Mouse (Mus musculus) myocyte (in vitro differentiated cells): Measurements from ENCODE around the gene Krt39. TPM values are rescaled to one million over a fixed set of nuclear protein-coding genes. Genes with fewer than 3 reads are reported as not detected.

Source experiments
- H3K27me3 ChIP-seq: one replicate; pipeline ENCODE4 v1.6.1; 2011; ENCODE audit not compliant: control insufficient read depth, insufficient read depth, insufficient read length
- H3K36me3 ChIP-seq: one replicate; pipeline ENCODE4 v1.6.1; 2011; ENCODE audit not compliant: control insufficient read depth, insufficient read depth
- H3K4me2 ChIP-seq: one replicate; pipeline ENCODE4 v1.6.1; 2011; ENCODE audit warnings: low read depth, control low read depth
- H3K4me3 ChIP-seq: one replicate; pipeline ENCODE4 v1.5.1; 2011; ENCODE audit warnings: mild to moderate bottlenecking, control low read depth, moderate library complexity
- H3K79me2 ChIP-seq: one replicate; pipeline ENCODE4 v1.6.1; 2011; ENCODE audit not compliant: control insufficient read depth, insufficient read depth
- H3ac ChIP-seq: one replicate; pipeline ENCODE4 v1.6.1; 2011; ENCODE audit not compliant: control insufficient read depth, insufficient read length
- CEBPB ChIP-seq: IDR thresholded peaks from 2 replicates; pipeline ENCODE4 v1.6.1; 2011; ENCODE audit warnings: mild to moderate bottlenecking, moderate library complexity; ENCODE audit not compliant: poor library complexity, insufficient read depth, severe bottlenecking
- E2F4 ChIP-seq: IDR thresholded peaks from one replicate; pipeline ENCODE4 v1.6.1; 2011; ENCODE audit warnings: mild to moderate bottlenecking, control low read depth, moderate library complexity; ENCODE audit not compliant: insufficient read depth
- MAX ChIP-seq: IDR thresholded peaks from one replicate; pipeline ENCODE4 v1.6.1; 2011; ENCODE audit warnings: low read depth, mild to moderate bottlenecking, control low read depth
- MYOD1 ChIP-seq, 3 experiments: IDR thresholded peaks; one replicate each; pipeline ENCODE4 v1.6.1; 2011; ENCODE audit warnings: control low read depth in 2 of 3, low read depth in 2 of 3, mild to moderate bottlenecking in 2 of 3, moderate library complexity in 1 of 3; ENCODE audit not compliant: insufficient read length in 2 of 3, control insufficient read depth in 1 of 3
- MYOG ChIP-seq, 3 experiments: IDR thresholded peaks; one replicate each; pipeline ENCODE4 v1.6.1; 2011; ENCODE audit warnings: control low read depth in 2 of 3, low read depth in 2 of 3, mild to moderate bottlenecking in 2 of 3; ENCODE audit not compliant: insufficient read length in 2 of 3, control insufficient read depth in 1 of 3, insufficient read depth in 1 of 3
- POLR2A ChIP-seq: IDR thresholded peaks from one replicate; pipeline ENCODE4 v1.6.1; 2011; ENCODE audit warnings: low read depth, mild to moderate bottlenecking, control low read depth, moderate library complexity; ENCODE audit not compliant: insufficient read length
- POLR2AphosphoS2 ChIP-seq: IDR thresholded peaks from one replicate; pipeline ENCODE4 v1.6.1; 2011; ENCODE audit warnings: low read depth, control low read depth; ENCODE audit not compliant: insufficient read length
- REST ChIP-seq: IDR thresholded peaks from one replicate; pipeline ENCODE4 v1.6.1; 2011; ENCODE audit warnings: mild to moderate bottlenecking, control low read depth, moderate library complexity; ENCODE audit not compliant: insufficient read depth, insufficient read length
- SRF ChIP-seq: IDR thresholded peaks from one replicate; pipeline ENCODE4 v1.6.1; 2011; ENCODE audit warnings: low read depth; ENCODE audit not compliant: control insufficient read depth, insufficient read length
- TCF12 ChIP-seq: IDR thresholded peaks from one replicate; pipeline ENCODE4 v1.6.1; 2011; ENCODE audit warnings: mild to moderate bottlenecking, control low read depth; ENCODE audit not compliant: poor library complexity, insufficient read depth, severe bottlenecking
- TCF3 ChIP-seq: IDR thresholded peaks from one replicate; pipeline ENCODE4 v1.6.1; 2011; ENCODE audit warnings: low read depth, control low read depth; ENCODE audit not compliant: insufficient read length
- USF1 ChIP-seq: IDR thresholded peaks from one replicate; pipeline ENCODE4 v1.6.1; 2011; ENCODE audit warnings: low read depth, mild to moderate bottlenecking, control low read depth, moderate library complexity
- polyA plus RNA-seq: library from polyadenylated mRNA; unstranded; fragments of >200 nt; fragmentation: generic; extraction: Trizol; gene quantifications from one replicate; pipeline ENCODE4 v1.2.1, GENCODE M21; 2012; ENCODE audit warnings: missing spikeins

Gene Krt39
- not detected for polyA plus RNA-seq

- Histone ChIP-seq H3K27me3 (no peaks in the 10 kb centered on the region), H3K4me3 (no peak within 1 kb of the TSS), H3K79me2 (no peaks in the 10 kb centered on the region), H3ac (no peak within 1 kb of the TSS), H3K36me3 (no peaks in the 10 kb centered on the region), H3K4me2 (no peak within 1 kb of the TSS)
- TF ChIP-seq TCF3 (no peak), E2F4 (no peak)
These were observed at the start of gene Krt39 for GRCm38 (mm10) chr11:99521288-99521860. Gene Krt39, minus strand, starts transcription at chr11:99521338.

GRCm38 (mm10) chr11:99566530-99566929, 45.4 kb upstream of the Krt39 start, which contains the start of gene Krtap3-1:
Gene Krtap3-1, minus strand, starts transcription at chr11:99566630.
- H3K36me3 ChIP-seq = no peaks in the 10 kb centered on the region
- no peaks in the 10 kb centered on the region for H3K79me2 ChIP-seq
- H3K27me3 ChIP-seq = no peaks in the 10 kb centered on the region

GRCm38 (mm10) chr11:99562580-99562979, 41.4 kb upstream of the Krt39 start:
- Histone ChIP-seq H3K4me3 (no peak overlapping the region), H3K27me3 (no peaks in the 10 kb centered on the region), H3ac (no peak overlapping the region), H3K4me2 (no peak overlapping the region), H3K79me2 (no peaks in the 10 kb centered on the region), H3K36me3 (no peaks in the 10 kb centered on the region)
- TF ChIP-seq TCF12 = no peak
- TF ChIP-seq TCF3 = no peak
- no peak for TF ChIP-seq USF1
- TF ChIP-seq MAX = no peak
- no peak for TF ChIP-seq MYOG (IDR thresholded peaks at IDR 0.05; ENCODE audit: control insufficient read depth in 1 of 3, insufficient read depth in 1 of 3, insufficient read length in 2 of 3, low read depth in 2 of 3)
- no peak for TF ChIP-seq POLR2A
- no peak for TF ChIP-seq REST
- no peak for TF ChIP-seq SRF
- TF ChIP-seq MYOD1 (IDR thresholded peaks at IDR 0.05; ENCODE audit: control insufficient read depth in 1 of 3, insufficient read length in 2 of 3, low read depth in 2 of 3) = no peak
- TF ChIP-seq POLR2AphosphoS2 = no peak
- no peak for TF ChIP-seq CEBPB
- no peak for TF ChIP-seq E2F4

More at GRCm38 (mm10) chr11:99566530-99566929, 45.4 kb upstream of the Krt39 start, which contains the start of gene Krtap3-1:
- Histone ChIP-seq H3ac (no peak within 1 kb of the TSS), H3K4me3 (no peak within 1 kb of the TSS), H3K4me2 (no peak within 1 kb of the TSS)
- TF ChIP-seq USF1 (no peak), MYOG (IDR thresholded peaks at IDR 0.05; ENCODE audit: control insufficient read depth in 1 of 3, insufficient read depth in 1 of 3, insufficient read length in 2 of 3, low read depth in 2 of 3) (no peak), MAX (no peak), CEBPB (no peak), E2F4 (no peak), SRF (no peak), TCF3 (no peak), REST (no peak), POLR2AphosphoS2 (no peak), TCF12 (no peak), MYOD1 (IDR thresholded peaks at IDR 0.05; ENCODE audit: control insufficient read depth in 1 of 3, insufficient read length in 2 of 3, low read depth in 2 of 3) (no peak), POLR2A (no peak)

GRCm38 (mm10) chr11:99559366-99559765, 38.2 kb upstream of the Krt39 start, which contains the start of gene Gm11939:
Gene Gm11939, minus strand, starts transcription at chr11:99559466.
- Histone ChIP-seq H3K79me2 (no peaks in the 10 kb centered on the region), H3K4me2 (no peak within 1 kb of the TSS), H3K4me3 (no peak within 1 kb of the TSS), H3K36me3 (no peaks in the 10 kb centered on the region), H3K27me3 (no peaks in the 10 kb centered on the region), H3ac (no peak within 1 kb of the TSS)
- TF ChIP-seq MYOG (IDR thresholded peaks at IDR 0.05; ENCODE audit: control insufficient read depth in 1 of 3, insufficient read depth in 1 of 3, insufficient read length in 2 of 3, low read depth in 2 of 3) (no peak), POLR2AphosphoS2 (no peak), MYOD1 (IDR thresholded peaks at IDR 0.05; ENCODE audit: control insufficient read depth in 1 of 3, insufficient read length in 2 of 3, low read depth in 2 of 3) (no peak), TCF12 (no peak), REST (no peak), E2F4 (no peak), USF1 (no peak), TCF3 (no peak), CEBPB (no peak), SRF (no peak), POLR2A (no peak), MAX (no peak)
